Mouse (Mus musculus) ES-Bruce4 (cell line): ENCODE measurements at regions not wholly inside any gene's neighbourhood (a gene's known extent, or its start where the extent isn't known, plus 50 kb on each side); places are given as distances from the start of the nearest gene placed in this dataset.

Experiments used
- CTCF ChIP-seq: IDR thresholded peaks from one replicate; pipeline ENCODE4 v1.8.1; 2011; ENCODE audit warnings: low read depth, low read length
- POLR2A ChIP-seq: IDR thresholded peaks from one replicate; pipeline ENCODE4 v1.8.1; 2011; ENCODE audit warnings: low read length; ENCODE audit not compliant: insufficient read depth

GRCm38 (mm10) chr13:31124547-31125216 lies 150.7 kb downstream of the Gm5447 start:
- no peak for TF ChIP-seq CTCF
- TF ChIP-seq POLR2A = no peak
